Mouse (Mus musculus): ENCODE measurements at regions not wholly inside any gene's neighbourhood (a gene's known extent, or its start where the extent isn't known, plus 50 kb on each side); places are given as distances from the start of the nearest gene placed in this dataset.

DNA sequence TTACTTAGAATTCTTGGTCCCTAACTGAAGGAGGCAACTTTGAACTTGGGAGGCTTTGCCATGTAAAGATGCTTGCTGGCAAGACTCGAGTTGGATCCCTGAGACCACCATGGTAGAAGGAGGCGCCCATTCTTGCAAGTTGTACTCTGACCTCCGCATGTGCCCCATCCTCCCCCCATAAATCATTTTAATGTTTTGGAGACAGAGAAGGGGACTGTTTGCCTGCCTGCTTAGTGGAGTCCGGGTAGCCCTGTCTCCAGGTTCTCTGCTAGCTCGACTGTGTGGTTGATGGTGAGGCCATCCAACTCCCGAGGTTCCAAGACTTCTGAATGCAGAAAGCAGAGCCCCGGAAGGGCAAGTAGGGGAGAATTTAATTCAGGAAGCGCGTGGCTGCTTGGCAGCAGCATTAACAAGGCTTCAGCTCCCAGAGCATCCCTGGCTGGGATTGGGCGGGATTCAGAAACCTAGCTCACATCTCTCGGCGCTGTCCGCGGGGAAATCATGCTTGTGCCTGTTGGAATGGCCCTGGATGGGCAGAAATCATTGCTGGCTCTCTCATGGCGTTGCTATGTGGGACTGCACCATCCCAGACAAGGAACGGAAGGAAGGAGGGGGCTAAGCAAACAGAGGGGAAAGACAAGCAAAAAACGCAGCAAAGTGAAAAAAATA lies 202.8 kb upstream of the Zfp64 start:
- Histone ChIP-seq H3K27me3 (replicated peaks) (no peaks in the 10 kb centered on the region), H3K4me3 (replicated peaks in 1 of 3; ENCODE audit: low read depth in 2 of 3, low read length in 2 of 3, poor library complexity in 1 of 3) (no peak overlapping the region), H3K36me3 (replicated peaks in 1 of 2; ENCODE audit: control insufficient read depth in 1 of 2, insufficient read depth in 1 of 2, low read length in 1 of 2) (no peaks in the 10 kb centered on the region), H3K79me2 (replicated peaks; ENCODE audit: control insufficient read depth, extremely low read depth, insufficient read depth, poor library complexity, severe bottlenecking) (no peaks in the 10 kb centered on the region), H3K9ac (ENCODE audit: insufficient read depth, low read depth) (no peak overlapping the region), H3K27ac (ENCODE audit: insufficient read depth, low read depth) (no peak overlapping the region), H3K4me2 (ENCODE audit: insufficient read depth, low read depth, poor library complexity, severe bottlenecking) (no peak overlapping the region), H3K4me1 (ENCODE audit: control insufficient read depth in 1 of 2, insufficient read depth in 2 of 2) (no peaks in the 10 kb centered on the region), H3K9me3 (replicated peaks; ENCODE audit: low read length) (peaks cover 79% of the 10 kb centered on the region)
- in situ Hi-C loops (cut with MboI; ENCODE audit: low pct_ligation_motif_present, low pct_unique_long_range_greater_than_20kb, low sequenced_read_pairs): no loop called here
- TF ChIP-seq KAT2A (IDR thresholded peaks at IDR 0.05; ENCODE audit: insufficient replicate concordance, low read length) (no peak), POLR2AphosphoS2 (IDR thresholded peaks at IDR 0.05; ENCODE audit: low read depth, low read length) (no peak), CTCF (conservative IDR thresholded peaks at IDR 0.05 in 1 of 2, IDR thresholded peaks at IDR 0.05 in 1 of 2; ENCODE audit: low read depth in 2 of 2, low read length in 2 of 2) (no peak), E2F4 (IDR thresholded peaks at IDR 0.05; ENCODE audit: insufficient replicate concordance, low read depth, low read length) (no peak), JUND (conservative IDR thresholded peaks at IDR 0.05; ENCODE audit: low read depth, low read length) (no peak), TBP (conservative IDR thresholded peaks at IDR 0.05; ENCODE audit: low read depth, low read length) (no peak), ZMIZ1 (IDR thresholded peaks at IDR 0.05; ENCODE audit: low read depth, low read length) (no peak), POLR2A (IDR thresholded peaks at IDR 0.05; ENCODE audit: low read depth, low read length) (no peak), MYC (IDR thresholded peaks at IDR 0.05; ENCODE audit: low read depth, low read length) (no peak), CHD2 (IDR thresholded peaks at IDR 0.05; ENCODE audit: low read length) (no peak), NRF1 (IDR thresholded peaks at IDR 0.05; ENCODE audit: low read depth, low read length) (no peak), ZKSCAN1 (IDR thresholded peaks at IDR 0.05; ENCODE audit: borderline replicate concordance, low read depth, low read length) (no peak), ZC3H11A (IDR thresholded peaks at IDR 0.05; ENCODE audit: low read depth, low read length) (no peak), MAFK (IDR thresholded peaks at IDR 0.05; ENCODE audit: insufficient replicate concordance, low read length) (no peak), BHLHE40 (IDR thresholded peaks at IDR 0.05; ENCODE audit: low read depth, low read length) (no peak), GABPA (IDR thresholded peaks at IDR 0.05; ENCODE audit: insufficient replicate concordance, low read depth, low read length) (no peak)
- DNase-seq (ENCODE audit: extremely low read depth): no peak
- dilution Hi-C loops (cut with MboI; ENCODE audit: extremely low pct_ligation_motif_present, extremely low pct_unique_long_range_greater_than_20kb, low sequenced_read_pairs): no loop called here

- H3K4me3 ChIP-seq (replicated peaks in 1 of 3; ENCODE audit: low read depth in 2 of 3, low read length in 2 of 3, poor library complexity in 1 of 3): no peak overlapping the region
These were observed 201.5 kb upstream of the Zfp64 start for GRCm38 (mm10) chr2:169156908-169157307.

More at GRCm38 (mm10) chr2:169156908-169157307, 201.5 kb upstream of the Zfp64 start:
- TF ChIP-seq ZKSCAN1 (IDR thresholded peaks at IDR 0.05; ENCODE audit: borderline replicate concordance, low read depth, low read length): no peak
- TF ChIP-seq TBP (conservative IDR thresholded peaks at IDR 0.05; ENCODE audit: low read depth, low read length): no peak
- no peak for TF ChIP-seq NELFE (IDR thresholded peaks at IDR 0.05; ENCODE audit: low read depth, low read length)
- no peak for TF ChIP-seq E2F4 (IDR thresholded peaks at IDR 0.05; ENCODE audit: insufficient replicate concordance, low read depth, low read length)
- TF ChIP-seq HCFC1 (IDR thresholded peaks at IDR 0.05; ENCODE audit: low read depth, low read length): no peak
- no peak for TF ChIP-seq ZMIZ1 (IDR thresholded peaks at IDR 0.05; ENCODE audit: low read depth, low read length)
- TF ChIP-seq POLR2A (IDR thresholded peaks at IDR 0.05; ENCODE audit: low read depth, low read length): no peak
- TF ChIP-seq SIN3A (IDR thresholded peaks at IDR 0.05; ENCODE audit: low read length): no peak
- no peak for TF ChIP-seq JUN (IDR thresholded peaks at IDR 0.05; ENCODE audit: insufficient read depth, low read depth, low read length)
- TF ChIP-seq MAX (IDR thresholded peaks at IDR 0.05; ENCODE audit: low read length): no peak
- TF ChIP-seq UBTF (IDR thresholded peaks at IDR 0.05; ENCODE audit: low read depth, low read length): no peak
- no peak for TF ChIP-seq EP300 (IDR thresholded peaks at IDR 0.05; ENCODE audit: low read length)
- TF ChIP-seq SMC3 (IDR thresholded peaks at IDR 0.05; ENCODE audit: low read depth, low read length): no peak
- no peak for TF ChIP-seq GABPA (IDR thresholded peaks at IDR 0.05; ENCODE audit: insufficient replicate concordance, low read depth, low read length)
- no peak for TF ChIP-seq MYC (IDR thresholded peaks at IDR 0.05; ENCODE audit: low read depth, low read length)
- TF ChIP-seq CTCF (conservative IDR thresholded peaks at IDR 0.05 in 1 of 2, IDR thresholded peaks at IDR 0.05 in 1 of 2; ENCODE audit: low read depth in 2 of 2, low read length in 2 of 2): no peak
- H3K4me2 ChIP-seq (ENCODE audit: insufficient read depth, low read depth, poor library complexity, severe bottlenecking): no peak overlapping the region
- DNase-seq (ENCODE audit: extremely low read depth): no peak
- H3K27ac ChIP-seq (ENCODE audit: insufficient read depth, low read depth): no peak overlapping the region
- in situ Hi-C loops (cut with MboI; ENCODE audit: low pct_ligation_motif_present, low pct_unique_long_range_greater_than_20kb, low sequenced_read_pairs) (no loop called here), dilution Hi-C loops (cut with MboI; ENCODE audit: extremely low pct_ligation_motif_present, extremely low pct_unique_long_range_greater_than_20kb, low sequenced_read_pairs) (no loop called here)
- H3K36me3 ChIP-seq (replicated peaks in 1 of 2; ENCODE audit: control insufficient read depth in 1 of 2, insufficient read depth in 1 of 2, low read length in 1 of 2): no peaks in the 10 kb centered on the region
- no peaks in the 10 kb centered on the region for H3K79me2 ChIP-seq (replicated peaks; ENCODE audit: control insufficient read depth, extremely low read depth, insufficient read depth, poor library complexity, severe bottlenecking)
- H3K4me1 ChIP-seq (ENCODE audit: control insufficient read depth in 1 of 2, insufficient read depth in 2 of 2): no peaks in the 10 kb centered on the region
- H3K9ac ChIP-seq (ENCODE audit: insufficient read depth, low read depth): no peak overlapping the region
- H3K27me3 ChIP-seq (replicated peaks): no peaks in the 10 kb centered on the region
- H3K9me3 ChIP-seq (replicated peaks; ENCODE audit: low read length): peaks cover 86% of the 10 kb centered on the region

Measured in CH12.LX (cell line).